Mouse (Mus musculus) megakaryocyte, adult 5-6 weeks (primary cell): Measurements from ENCODE around the gene Retnlb. TPM values are rescaled to one million over a fixed set of nuclear protein-coding genes. Genes with fewer than 3 reads are reported as not detected.

Experiments used
- ATAC-seq: 2 replicates; pipeline ENCODE4 v1.8.0; 2016; ENCODE audit warnings: mild to moderate bottlenecking, inconsistent platforms; ENCODE audit not compliant: poor library complexity, severe bottlenecking
- total RNA-seq, 2 experiments: library from RNA; stranded (forward) in 1 of 2; stranded (reverse) in 1 of 2; fragments of 153-499, 151-499 nt in 1 of 2; fragments of 221-1000, 200-1000 nt in 1 of 2; gene quantifications; 2 replicates each; pipeline versions ENCODE4 v1.2.3 to v1.2.4; 2015 to 2017

Retnlb gene
- total RNA-seq, 2 experiments from 2014 or later = not detected

DNA sequence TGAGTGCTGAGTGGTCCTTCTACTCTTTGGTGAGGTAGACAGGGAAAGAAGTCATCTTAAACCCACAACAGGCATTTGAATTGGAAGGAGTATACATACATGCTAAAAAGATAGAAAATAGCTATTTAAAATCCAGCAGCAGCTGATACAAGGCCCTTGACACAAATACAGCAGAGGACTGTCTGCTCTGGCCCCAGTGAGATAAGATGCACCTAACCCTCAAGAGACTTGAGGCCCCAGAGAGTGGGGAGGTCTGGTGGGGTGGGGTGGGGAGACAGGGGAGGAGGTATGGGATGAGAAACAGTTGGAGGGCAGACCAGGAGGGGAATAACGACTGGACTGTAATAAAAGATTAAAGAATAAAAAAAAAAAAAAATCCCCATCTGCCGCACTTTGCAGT lies 51.0 kb downstream of the Retnlb start:
- ATAC-seq = no peak

Other genes with a start within 250 kb of the Retnlb start
- 0.14 and 0.27 TPM in 2 replicates for gene Trat1, start 44.8 kb upstream of the Retnlb start, total RNA-seq (2015)
- 0.26 TPM in 1 of 2 replicates, not detected in the other for gene Trat1, start 44.8 kb upstream of the Retnlb start, total RNA-seq (2017)
- gene Retnla, start 25.7 kb downstream of the Retnlb start, total RNA-seq (2015) = 0.82 TPM in 1 of 2 replicates, not detected in the other
- gene Retnla, start 25.7 kb downstream of the Retnlb start, total RNA-seq (2017) = not detected in 2 replicates
- 4,075 and 4,871 TPM in 2 replicates for gene Retnlg, start 55.8 kb downstream of the Retnlb start, total RNA-seq (2015)
- gene Retnlg, start 55.8 kb downstream of the Retnlb start, total RNA-seq (2017) = 1,919 and 2,167 TPM in 2 replicates
- gene Dzip3, start 177.3 kb downstream of the Retnlb start, total RNA-seq (2015) = 11.9 and 16.3 TPM in 2 replicates
- gene Dzip3, start 177.3 kb downstream of the Retnlb start, total RNA-seq (2017) = 10.5 and 17.2 TPM in 2 replicates
- 87.9 and 102 TPM in 2 replicates for gene Cip2a, start 177.3 kb downstream of the Retnlb start, total RNA-seq (2015)
- gene Cip2a, start 177.3 kb downstream of the Retnlb start, total RNA-seq (2017) = 107 and 114 TPM in 2 replicates
- gene Myh15, start 240.6 kb downstream of the Retnlb start, total RNA-seq (2015) = not detected in 2 replicates
- gene Myh15, start 240.6 kb downstream of the Retnlb start, total RNA-seq (2017) = not detected in 2 replicates